Mouse (Mus musculus) heart, embryonic 15.5 days (tissue): Measurements from ENCODE around the gene Nxph4. TPM values are rescaled to one million over a fixed set of nuclear protein-coding genes. Genes with fewer than 3 reads are reported as not detected.

Experiments
- ATAC-seq: fragments of 200-750 bp; cut with Nextera tagmentation; replicated peaks from 2 replicates; pipeline ENCODE4 v1.8.0; 2017; ENCODE audit warnings: low read depth, moderate TSS enrichment; ENCODE audit not compliant: insufficient number of reproducible peaks, insufficient read depth, low FRiP score
- H3K27ac ChIP-seq: fragments of 300-500 bp; sonication (generic); 2 replicates; pipeline ENCODE4 v1.5.1; 2015; ENCODE audit warnings: mild to moderate bottlenecking, inconsistent platforms
- H3K27me3 ChIP-seq: fragments of 300-500 bp; sonication (generic); 2 replicates; pipeline ENCODE4 v1.6.1; 2015; ENCODE audit warnings: inconsistent platforms
- H3K36me3 ChIP-seq: fragments of 300-500 bp; sonication (generic); 2 replicates; pipeline ENCODE4 v1.6.1; 2015; ENCODE audit warnings: mild to moderate bottlenecking, inconsistent platforms
- H3K4me1 ChIP-seq: fragments of 300-500 bp; sonication (generic); replicated peaks from 2 replicates; pipeline ENCODE4 v1.6.1; 2015; ENCODE audit warnings: inconsistent platforms
- H3K4me2 ChIP-seq: fragments of 300-500 bp; sonication (generic); 2 replicates; pipeline ENCODE4 v1.6.1; 2015; ENCODE audit warnings: inconsistent platforms, mild to moderate bottlenecking, moderate library complexity
- H3K4me3 ChIP-seq: fragments of 300-500 bp; sonication (generic); 2 replicates; pipeline ENCODE4 v1.5.1; 2015; ENCODE audit warnings: mild to moderate bottlenecking, inconsistent platforms
- H3K9ac ChIP-seq: fragments of 300-500 bp; sonication (generic); 2 replicates; pipeline ENCODE4 v1.6.1; 2015; ENCODE audit warnings: mild to moderate bottlenecking, inconsistent platforms
- H3K9me3 ChIP-seq: fragments of 300-500 bp; sonication (generic); replicated peaks from 2 replicates; pipeline ENCODE4 v1.6.1; 2016; ENCODE audit warnings: inconsistent platforms
- WGBS: fragments of 180-500 bp; shearing (Covaris S2); methylation state at CpG from one replicate; pipeline ENCODE4 v1.1.7; 2015; ENCODE audit warnings: mixed read lengths; 5-methylcytosine and 5-hydroxymethylcytosine counted together
- polyA plus RNA-seq: library from polyadenylated mRNA; unstranded; fragments of >200 nt; fragmentation: Nextera tagmentation; extraction: Ambion mirVana; gene quantifications from 2 replicates; pipeline ENCODE4 v1.2.1, GENCODE M21; 2015

Gene Nxph4
- polyA plus RNA-seq, 1 experiment from 2014 or later: 1.2 TPM

DNA sequence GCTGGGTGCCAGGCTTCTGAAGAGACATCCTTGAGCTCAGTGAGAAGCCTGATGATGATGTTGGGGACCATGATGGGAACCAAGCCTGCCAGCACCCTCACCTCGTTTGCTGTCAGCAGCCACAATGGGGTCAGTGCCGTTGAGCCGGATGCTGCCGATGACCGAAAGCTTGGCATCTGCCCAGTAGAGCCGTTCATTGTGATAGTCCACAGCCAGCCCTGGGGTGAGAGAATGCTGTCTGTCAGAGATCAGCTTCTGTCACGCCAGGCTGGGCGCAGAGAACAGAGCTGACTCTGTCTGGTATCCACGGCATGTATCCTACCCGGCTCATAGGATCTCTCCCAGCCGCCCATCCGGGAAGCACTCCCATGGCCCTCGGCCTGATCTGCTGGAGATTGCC lies 7.7 kb upstream of the Nxph4 start:
- Histone ChIP-seq H3K4me3 (no peak overlapping the region), H3K36me3 (peaks cover 17% of the 10 kb centered on the region; the same call in 1 of the 2 replicates), H3K4me2 (no peak overlapping the region), H3K27ac (no peak overlapping the region), H3K27me3 (peaks cover 8% of the 10 kb centered on the region), H3K4me1 (no peaks in the 10 kb centered on the region), H3K9me3 (no peaks in the 10 kb centered on the region), H3K9ac (no peak overlapping the region)
- no peak for ATAC-seq
- whole genome bisulfite sequencing: 63% methylated on average over 13 of the region's 13 CpGs

DNA sequence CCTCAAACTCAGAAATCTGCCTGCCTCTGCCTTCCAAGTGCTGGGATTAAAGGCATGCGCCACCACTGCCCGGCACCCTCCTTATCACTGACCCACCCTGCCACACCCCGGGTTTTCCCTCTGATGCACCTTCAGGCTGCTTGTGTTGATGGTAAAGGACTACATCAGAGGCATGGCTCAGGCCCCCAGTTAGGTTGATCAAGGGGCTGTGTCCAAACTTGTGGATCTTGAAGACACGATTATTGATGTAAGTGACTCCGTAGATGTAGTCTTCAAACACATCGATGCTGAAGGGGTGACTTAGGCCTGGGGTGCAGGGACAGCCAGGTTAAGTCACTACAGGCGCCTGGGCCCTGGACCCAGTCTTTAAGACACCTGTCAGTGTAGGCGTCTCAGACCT lies 7.2 kb upstream of the Nxph4 start:
- 88% methylated on average over 8 of the region's 8 CpGs for whole genome bisulfite sequencing

DNA sequence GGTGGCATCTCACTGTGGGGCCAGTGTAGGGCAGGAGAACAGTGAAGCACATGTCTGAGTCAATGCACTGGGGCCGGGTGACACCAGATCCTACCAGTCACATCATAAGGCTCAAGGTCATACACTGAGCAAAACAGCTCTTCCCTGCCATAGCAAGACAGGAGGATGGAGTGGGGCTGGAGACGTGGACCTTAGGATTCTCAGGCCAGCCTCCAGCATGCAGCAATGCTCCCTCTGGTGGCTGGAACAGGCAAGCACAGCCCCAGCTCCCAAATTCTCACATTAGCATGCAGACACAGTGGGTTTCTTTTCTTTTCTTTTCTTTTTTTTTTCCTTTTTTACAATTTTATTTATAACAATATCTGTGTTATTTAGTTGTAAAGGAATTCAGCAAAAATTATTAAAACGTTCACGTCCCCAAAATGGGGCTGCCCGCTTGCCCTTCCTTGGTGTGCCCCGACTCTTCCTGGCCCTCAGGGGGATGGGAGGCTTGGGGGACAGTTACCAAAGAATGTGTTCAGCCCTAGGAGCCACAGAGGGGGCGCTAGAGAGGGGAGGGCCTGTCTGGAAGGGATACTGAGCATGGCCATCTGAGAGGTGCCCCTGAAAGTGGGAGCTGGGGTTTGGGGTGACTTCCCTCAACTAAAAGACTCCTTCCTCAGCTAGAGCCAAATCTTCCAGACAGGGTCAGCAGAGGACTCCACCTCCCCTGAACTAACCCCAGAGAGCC lies 3.7 kb upstream of the Nxph4 start:
- Histone ChIP-seq H3K9me3 (no peaks in the 10 kb centered on the region), H3K4me2 (no peak overlapping the region), H3K4me3 (no peak overlapping the region), H3K27me3 (peaks cover 49% of the 10 kb centered on the region), H3K4me1 (peaks cover 18% of the 10 kb centered on the region), H3K27ac (no peak overlapping the region), H3K9ac (no peak overlapping the region), H3K36me3 (0 out of 2 replicates have a peak, but pooled peaks cover 6% of the 10 kb centered on the region)
- 29% methylated on average over 7 of the region's 7 CpGs for WGBS
- ATAC-seq: no peak

More for the DNA sequence above, 7.2 kb upstream of the Nxph4 start:
- Histone ChIP-seq H3K27ac (no peak overlapping the region), H3K9me3 (no peaks in the 10 kb centered on the region), H3K4me2 (no peak overlapping the region), H3K9ac (no peak overlapping the region), H3K36me3 (peaks cover 11% of the 10 kb centered on the region; the same call in 1 of the 2 replicates), H3K4me1 (no peaks in the 10 kb centered on the region), H3K27me3 (peaks cover 14% of the 10 kb centered on the region), H3K4me3 (no peak overlapping the region)
- no peak for ATAC-seq

DNA sequence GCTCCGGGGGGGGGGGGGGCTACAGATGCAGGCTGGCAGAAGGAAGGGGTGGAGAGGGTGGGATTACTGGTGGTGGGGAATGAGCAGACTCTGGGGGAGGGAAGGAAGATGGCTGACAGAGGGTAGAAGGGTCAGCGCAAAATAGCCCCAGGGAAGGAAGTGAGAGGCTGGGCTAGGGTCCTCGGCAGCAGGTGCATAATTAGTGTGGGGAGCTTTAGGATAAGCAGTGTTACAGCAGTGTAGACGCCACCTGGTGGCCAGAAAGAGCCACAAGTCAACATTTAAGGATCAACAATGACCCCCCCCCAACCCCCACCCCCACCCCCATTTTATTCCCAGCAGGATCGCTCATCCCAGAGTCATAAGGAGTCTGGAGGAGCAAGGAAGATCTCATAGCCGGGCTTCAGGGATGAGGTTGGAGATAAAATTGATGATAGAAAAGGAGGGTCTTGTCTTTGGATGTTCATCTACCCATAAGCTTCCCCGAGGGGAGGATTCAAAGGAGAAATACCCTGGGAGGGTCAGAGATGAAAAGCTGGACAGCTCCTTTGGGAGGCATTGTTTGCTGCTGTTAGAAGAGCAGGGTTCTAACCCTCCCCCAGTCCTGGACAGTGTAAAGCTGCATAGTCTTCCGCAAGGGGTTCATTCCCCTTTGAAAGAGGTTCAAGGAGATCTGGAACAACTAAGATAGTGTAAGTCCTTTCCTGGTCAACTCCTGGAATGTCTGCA lies 2.4 kb upstream of the Nxph4 start:
- ATAC-seq: no peak
- H3K9ac ChIP-seq: no peak overlapping the region

DNA sequence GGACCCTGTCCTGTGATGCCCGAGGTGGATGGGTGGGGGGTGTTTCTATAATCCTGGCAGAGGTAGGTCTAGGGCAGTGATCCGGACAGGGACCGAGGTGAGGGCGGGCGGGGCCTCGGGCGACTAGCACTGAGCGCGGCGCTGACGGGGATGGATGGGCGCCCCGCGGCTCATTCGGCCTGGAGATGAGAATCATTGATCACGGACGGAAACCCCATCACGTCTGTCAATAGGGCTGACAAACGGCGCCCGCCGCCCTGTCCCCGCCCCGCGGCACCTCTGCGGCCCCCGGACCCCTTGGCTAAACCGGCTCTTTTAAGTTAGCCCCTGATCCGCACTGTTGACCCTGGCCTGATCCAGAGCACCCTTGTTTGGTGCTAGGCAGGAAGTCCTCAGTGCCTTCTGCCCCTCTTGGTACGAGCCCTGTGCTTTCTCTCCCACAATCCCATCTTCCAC lies 598 bp upstream of the Nxph4 start:
- Histone ChIP-seq H3K4me2 (peak overlapping the region; percentile 97), H3K9ac (peak overlapping the region; percentile 23; the same call in 1 of the 2 replicates)
- under 1% methylated on average over 30 of the region's 30 CpGs for WGBS

More for the DNA sequence above, 2.4 kb upstream of the Nxph4 start:
- peaks cover 18% of the 10 kb centered on the region for H3K4me1 ChIP-seq
- H3K4me3 ChIP-seq: no peak overlapping the region
- H3K4me2 ChIP-seq: no peak overlapping the region
- H3K9me3 ChIP-seq: no peaks in the 10 kb centered on the region
- H3K36me3 ChIP-seq: 0 out of 2 replicates have a peak, but pooled peaks cover 6% of the 10 kb centered on the region
- H3K27ac ChIP-seq: no peak overlapping the region
- 11% methylated on average over 8 of the region's 8 CpGs for WGBS
- peaks cover 62% of the 10 kb centered on the region for H3K27me3 ChIP-seq

DNA sequence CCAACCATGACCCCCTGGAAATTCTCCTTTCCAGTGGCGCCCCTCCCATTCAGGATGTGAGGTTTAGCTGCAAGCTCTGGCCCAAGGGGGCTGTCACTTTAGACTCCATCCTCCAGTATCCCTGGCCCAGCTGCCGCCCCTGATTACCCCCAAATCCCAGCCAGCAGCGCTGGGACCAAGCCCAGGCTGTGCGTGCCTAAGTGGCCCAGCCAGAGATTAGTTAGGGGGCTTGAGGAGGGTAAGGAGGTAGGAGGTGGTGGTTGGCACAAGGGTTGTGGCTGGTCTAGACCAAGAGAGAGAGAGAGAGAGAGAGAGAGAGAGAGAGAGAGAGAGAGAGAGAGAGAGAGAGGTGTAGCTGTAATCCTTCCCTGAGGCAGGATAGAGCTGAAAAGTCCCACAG lies 2.8 kb downstream of the Nxph4 start:
- Histone ChIP-seq H3K4me2 (no peak overlapping the region), H3K36me3 (no peaks in the 10 kb centered on the region), H3K9ac (no peak overlapping the region), H3K27me3 (peaks cover 100% of the 10 kb centered on the region), H3K4me3 (no peak overlapping the region; the same call in 1 of the 2 replicates), H3K27ac (no peak overlapping the region), H3K4me1 (peaks cover 28% of the 10 kb centered on the region), H3K9me3 (no peaks in the 10 kb centered on the region)
- WGBS: under 1% methylated on average over 4 of the region's 4 CpGs
- no peak for ATAC-seq

More for the DNA sequence above, 598 bp upstream of the Nxph4 start:
- peaks cover 80% of the 10 kb centered on the region for H3K27me3 ChIP-seq
- H3K9me3 ChIP-seq: no peaks in the 10 kb centered on the region
- no peaks in the 10 kb centered on the region for H3K36me3 ChIP-seq
- no peak; the same call in 1 of the 2 replicates for ATAC-seq
- no peak overlapping the region for H3K27ac ChIP-seq
- H3K4me1 ChIP-seq: peaks cover 24% of the 10 kb centered on the region
- H3K4me3 ChIP-seq: peak overlapping the region; percentile 55

DNA sequence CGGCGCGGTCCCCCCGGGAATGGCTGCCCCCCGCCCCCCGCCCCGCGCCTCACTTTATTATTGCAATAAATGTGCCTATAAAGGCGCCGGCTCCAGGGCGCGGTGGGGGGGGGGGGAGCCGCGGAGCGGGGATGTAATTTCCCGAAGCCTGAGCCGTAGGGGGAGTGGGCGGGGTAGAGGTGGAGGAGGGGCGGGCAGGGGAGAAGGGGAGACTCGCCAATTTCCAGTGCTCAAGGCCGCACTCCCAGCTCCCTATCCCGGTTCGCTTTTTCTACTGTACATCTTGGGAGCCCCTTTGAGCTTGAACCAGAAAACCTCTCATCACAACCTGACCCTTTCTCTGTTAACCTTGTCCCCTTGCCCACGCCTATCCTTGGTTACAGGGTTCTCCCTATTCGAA lies 3.4 kb downstream of the Nxph4 start:
- peak overlapping the region; percentile 14; the same call in 1 of the 2 replicates for H3K4me3 ChIP-seq
- no peak overlapping the region for H3K9ac ChIP-seq
- peaks cover 100% of the 10 kb centered on the region for H3K27me3 ChIP-seq
- no peaks in the 10 kb centered on the region for H3K9me3 ChIP-seq
- WGBS: 2% methylated on average over 24 of the region's 25 CpGs
- H3K27ac ChIP-seq: no peak overlapping the region
- H3K36me3 ChIP-seq: no peaks in the 10 kb centered on the region
- H3K4me1 ChIP-seq: peaks cover 34% of the 10 kb centered on the region
- peak overlapping the region; percentile 18; the same call in 1 of the 2 replicates for H3K4me2 ChIP-seq
- ATAC-seq: no peak

DNA sequence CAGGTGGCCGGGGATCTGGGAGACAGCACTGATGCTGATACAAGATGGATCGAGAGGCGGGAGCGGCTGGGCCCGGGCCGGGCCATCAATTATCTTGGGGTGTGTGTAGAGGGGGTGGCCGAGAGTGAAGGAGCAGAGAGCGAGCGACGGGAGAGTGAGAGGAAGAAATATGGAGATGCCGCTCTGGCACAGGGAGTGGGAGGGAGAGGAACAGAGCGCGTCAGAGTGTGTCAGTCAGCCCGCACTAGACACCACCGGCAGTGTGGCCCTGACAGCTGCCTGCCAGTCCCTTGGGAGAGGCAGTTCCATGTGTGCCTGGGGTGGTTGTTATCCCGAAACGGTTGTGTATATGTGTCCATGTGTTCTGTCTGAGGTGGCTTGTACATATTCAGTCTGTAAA lies 6.9 kb downstream of the Nxph4 start:
- WGBS: 7% methylated on average over 17 of the region's 17 CpGs
- Histone ChIP-seq H3K4me3 (no peak overlapping the region; the same call in 1 of the 2 replicates), H3K27ac (no peak overlapping the region), H3K36me3 (no peaks in the 10 kb centered on the region), H3K4me1 (peaks cover 29% of the 10 kb centered on the region), H3K9ac (no peak overlapping the region), H3K27me3 (peaks cover 96% of the 10 kb centered on the region), H3K9me3 (no peaks in the 10 kb centered on the region), H3K4me2 (no peak overlapping the region)
- ATAC-seq: no peak

DNA sequence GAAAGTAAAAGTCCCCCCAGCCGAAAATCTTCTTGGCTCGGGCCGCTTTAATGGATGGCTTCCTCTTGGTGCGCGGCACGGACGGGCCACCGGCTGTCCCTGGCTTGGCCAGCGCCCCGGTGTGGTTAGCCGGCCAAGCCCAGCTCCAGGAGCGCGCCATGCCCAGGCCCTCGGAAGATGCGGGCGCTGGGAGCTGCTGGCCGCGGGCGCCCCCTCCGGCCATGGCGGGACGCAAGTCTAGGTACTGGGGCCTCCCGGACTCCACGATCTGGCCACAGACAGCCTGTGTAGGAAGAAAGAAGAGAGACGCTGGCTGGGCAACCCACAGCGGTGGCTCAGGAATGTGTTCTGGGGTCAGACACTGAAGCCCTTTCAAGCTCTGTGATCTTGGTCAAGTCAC lies 7.7 kb downstream of the Nxph4 start:
- Histone ChIP-seq H3K27ac (no peak overlapping the region), H3K4me3 (peak overlapping the region; percentile 44), H3K4me2 (peak overlapping the region; percentile 64), H3K27me3 (peaks cover 88% of the 10 kb centered on the region), H3K4me1 (peaks cover 32% of the 10 kb centered on the region), H3K36me3 (no peaks in the 10 kb centered on the region), H3K9ac (peak overlapping the region; percentile 33; the same call in 1 of the 2 replicates), H3K9me3 (no peaks in the 10 kb centered on the region)
- ATAC-seq: no peak
- under 1% methylated on average over 26 of the region's 26 CpGs for WGBS

DNA sequence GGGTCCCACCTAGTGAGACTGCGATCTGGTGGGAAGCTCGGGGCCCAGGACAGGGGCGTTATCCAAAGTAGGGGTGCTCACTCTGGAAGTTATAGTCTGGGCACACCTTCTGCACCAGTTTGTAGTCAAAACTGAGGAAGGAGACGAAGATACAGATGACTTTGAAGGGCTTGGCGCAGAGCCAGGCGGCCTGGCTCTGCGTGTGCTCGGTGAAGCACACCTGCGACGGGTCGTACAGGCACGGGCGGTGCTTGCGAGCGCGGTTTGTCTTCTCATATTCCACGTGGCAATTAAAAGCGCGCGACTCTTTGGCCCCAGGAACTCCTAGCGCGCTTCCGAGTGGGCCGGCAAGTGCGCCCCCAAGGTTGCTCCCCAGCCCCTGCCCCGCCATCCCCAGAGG lies 8.3 kb downstream of the Nxph4 start:
- peak overlapping the region; percentile 64 for H3K4me2 ChIP-seq

DNA sequence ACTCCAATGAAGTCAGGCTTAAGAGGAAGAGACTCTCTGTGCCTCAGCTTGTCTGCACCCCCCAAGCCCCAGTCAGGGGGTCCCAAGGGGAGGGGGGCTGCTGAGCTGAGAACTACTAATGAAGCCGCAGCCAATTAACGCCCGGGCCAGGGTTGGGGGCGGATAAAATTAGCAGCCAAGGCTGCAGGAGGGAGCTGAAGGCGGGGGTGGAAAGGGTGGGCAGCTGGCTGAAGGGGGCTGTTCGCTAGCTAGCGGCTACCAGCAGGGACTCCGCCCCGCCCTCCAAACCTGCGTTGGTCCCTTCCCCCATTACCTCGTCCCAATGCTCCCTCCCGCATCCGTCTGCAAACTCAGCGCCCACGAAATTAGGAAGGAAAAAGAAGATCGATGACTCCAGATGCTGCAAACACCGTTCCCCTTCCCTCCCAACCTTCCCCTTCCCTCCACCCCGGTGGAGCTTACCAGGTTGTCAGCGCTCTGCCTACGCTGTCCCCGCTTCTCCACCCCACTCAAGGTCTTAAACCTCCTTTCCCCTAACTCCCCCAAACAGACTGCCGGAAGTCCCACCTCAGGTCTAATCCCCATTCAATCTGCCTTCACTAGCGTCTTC lies 9.6 kb downstream of the Nxph4 start:
- no peak overlapping the region for H3K9ac ChIP-seq
- no peak overlapping the region for H3K4me3 ChIP-seq
- peaks cover 36% of the 10 kb centered on the region for H3K4me1 ChIP-seq
- no peak overlapping the region for H3K27ac ChIP-seq
- no peaks in the 10 kb centered on the region for H3K9me3 ChIP-seq
- H3K36me3 ChIP-seq: peaks cover 7% of the 10 kb centered on the region
- WGBS: 7% methylated on average over 23 of the region's 23 CpGs
- H3K4me2 ChIP-seq: no peak overlapping the region
- peaks cover 68% of the 10 kb centered on the region for H3K27me3 ChIP-seq
- no peak for ATAC-seq

More for the DNA sequence above, 8.3 kb downstream of the Nxph4 start:
- no peak for ATAC-seq
- no peaks in the 10 kb centered on the region for H3K9me3 ChIP-seq
- H3K36me3 ChIP-seq: no peaks in the 10 kb centered on the region
- 0 out of 2 replicates have a peak overlapping the region, but pooled peaks have one; percentile 33 for H3K9ac ChIP-seq
- no peak overlapping the region for H3K27ac ChIP-seq
- peaks cover 81% of the 10 kb centered on the region for H3K27me3 ChIP-seq
- peaks cover 36% of the 10 kb centered on the region for H3K4me1 ChIP-seq
- H3K4me3 ChIP-seq: peak overlapping the region; percentile 44
- WGBS: 3% methylated on average over 26 of the region's 26 CpGs
